Mouse (Mus musculus) gastrocnemius, postnatal 14 days (tissue): ENCODE measurements at regions not wholly inside any gene's neighbourhood (a gene's known extent, or its start where the extent isn't known, plus 50 kb on each side); places are given as distances from the start of the nearest gene placed in this dataset.

Source experiments
- DNase-seq: peaks from one replicate; pipeline ENCODE4 v3.0.0; 2021; ENCODE audit warnings: mixed read lengths
- intact Hi-C: fragments of 180-260 bp; cut with DNase I; formaldehyde crosslinking; loops from one replicate; pipeline ENCODE4 v1.15.1; 2025; ENCODE audit warnings: low total_unique reads

DNA sequence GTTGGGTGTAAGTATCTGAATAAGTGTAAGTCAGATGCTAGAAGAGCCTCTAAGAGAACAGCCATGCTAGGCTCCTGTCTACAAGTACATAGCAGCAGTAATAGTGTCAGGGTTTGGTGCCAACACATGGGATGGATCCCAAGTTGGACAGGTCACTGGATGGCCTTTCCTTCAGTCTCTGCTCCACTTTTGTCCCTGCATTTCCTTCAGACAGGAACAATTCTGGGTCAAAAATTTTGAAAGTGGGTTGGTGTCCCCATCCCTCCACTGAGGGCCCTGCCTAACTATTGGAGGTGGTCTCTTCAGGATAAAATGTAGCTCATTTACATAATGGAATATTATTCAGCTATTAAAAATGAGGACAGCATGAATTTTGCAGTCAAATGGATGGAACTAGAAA lies 122.7 kb upstream of the Sox2 start:
- intact Hi-C loops, result no loop called here
- no peak for DNase-seq

DNA sequence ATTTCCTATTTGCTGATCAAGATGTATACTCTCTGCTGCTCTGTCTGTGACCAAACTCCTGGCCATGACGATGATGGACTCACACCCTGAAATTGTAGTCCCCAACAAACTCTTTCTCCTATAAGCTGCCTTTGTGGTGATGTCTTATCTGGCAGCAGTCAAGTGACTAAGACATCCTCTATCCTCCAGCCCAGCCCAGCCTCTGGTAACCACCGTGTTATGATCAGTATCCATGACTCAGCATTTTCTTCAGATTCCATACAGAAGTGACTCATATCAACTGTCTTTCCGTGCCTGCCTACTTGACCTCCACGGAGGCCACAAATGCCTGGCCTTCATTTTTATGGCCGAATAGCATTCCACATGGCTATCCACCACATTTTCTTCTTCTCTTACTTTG lies 124.5 kb upstream of the Sox2 start:
- intact Hi-C loops, result no loop called here
- DNase-seq, result no peak

DNA sequence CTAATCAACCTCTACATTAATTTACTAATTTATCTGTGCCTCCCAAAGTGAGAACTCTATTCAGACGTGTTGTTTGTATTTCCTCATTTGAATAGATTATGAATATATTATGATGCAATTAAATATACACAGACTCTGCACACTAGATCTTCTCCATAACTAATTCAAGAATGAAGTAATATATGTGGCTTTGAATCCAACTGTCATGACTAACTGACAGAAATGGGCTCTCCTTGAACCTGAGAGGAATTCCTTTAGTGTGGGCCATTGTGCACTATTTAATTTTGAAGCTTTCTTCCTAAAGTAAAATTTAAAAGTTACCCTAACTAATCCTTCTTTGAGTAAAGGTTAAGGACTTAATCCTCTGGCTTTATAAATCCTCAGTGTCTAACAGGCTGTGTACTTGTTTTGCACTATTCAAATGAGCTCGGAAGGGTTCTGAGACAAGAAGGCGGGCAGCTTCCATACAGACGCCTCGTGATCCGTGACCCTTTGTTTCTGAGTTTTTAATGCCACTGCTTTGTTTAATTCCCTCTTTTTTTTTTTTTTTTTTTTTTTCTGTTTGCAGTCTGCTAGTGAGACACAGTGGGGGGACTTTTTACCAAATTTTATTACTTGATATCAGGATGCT lies 128.0 kb upstream of the Sox2 start:
- no peak for DNase-seq
- intact Hi-C loops, result no loop called here

DNA sequence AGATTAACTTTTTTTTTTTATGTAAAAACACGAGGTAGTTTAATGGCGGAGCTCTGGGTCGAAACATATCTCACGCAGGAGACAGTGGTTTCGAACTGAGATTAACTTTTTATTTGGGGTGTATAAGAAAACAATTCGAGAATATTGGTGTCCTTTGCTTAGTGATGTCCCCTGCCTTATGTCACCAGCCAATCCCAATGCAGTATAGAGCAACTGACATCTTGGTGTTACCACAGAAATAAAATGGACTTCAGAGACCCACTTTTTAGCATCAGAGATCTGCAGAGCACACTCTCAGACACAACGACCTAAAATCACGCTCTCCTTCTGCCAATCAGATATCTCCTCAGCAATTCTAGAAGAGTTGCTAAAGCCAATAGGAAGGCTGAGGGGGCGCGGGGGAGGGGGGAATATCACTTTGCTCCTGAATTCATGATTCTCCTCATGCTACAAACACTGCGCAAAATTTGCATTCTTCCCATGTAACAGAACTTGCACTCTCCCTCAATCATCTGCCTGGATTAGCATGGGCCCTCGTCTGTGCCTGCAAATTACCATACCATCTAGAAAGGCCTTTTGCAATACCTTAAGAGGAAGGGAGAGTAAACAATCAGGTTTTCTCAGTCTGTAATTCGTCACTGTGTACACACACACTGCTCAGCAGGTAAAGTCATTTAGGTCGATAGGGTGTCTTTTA lies 128.7 kb upstream of the Sox2 start:
- intact Hi-C loops, result no loop called here
- no peak for DNase-seq

DNA sequence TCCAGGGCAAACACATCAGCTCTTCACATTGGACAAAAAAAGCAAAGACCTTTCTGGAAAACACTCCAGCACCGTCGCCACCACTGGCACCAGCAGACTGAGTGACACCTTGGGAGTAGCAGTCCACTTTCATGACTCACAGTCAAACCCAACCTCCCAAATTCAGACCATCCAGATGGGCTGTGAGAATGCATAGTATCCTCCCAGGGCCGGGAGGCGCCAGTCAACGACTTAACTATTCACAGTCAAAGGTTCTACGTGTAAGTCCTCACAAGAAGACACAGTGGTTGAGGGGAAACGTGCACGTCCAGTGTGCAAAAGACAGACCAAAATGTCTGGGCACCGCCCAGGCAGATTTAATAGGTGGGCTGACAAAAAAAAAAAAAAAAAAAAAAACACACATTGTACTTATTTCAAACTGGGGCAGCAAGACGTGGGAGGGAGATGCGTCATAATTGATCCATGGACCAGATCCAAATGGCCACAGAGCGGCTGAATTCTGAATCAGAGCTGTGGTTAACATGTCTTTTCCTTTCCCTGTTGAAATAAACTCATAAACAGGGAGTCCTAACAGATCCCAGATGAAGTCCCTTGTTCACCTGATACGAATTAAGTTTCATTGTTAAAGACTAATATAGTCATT lies 137.6 kb upstream of the Sox2 start:
- intact Hi-C loops, result no loop called here
- no peak for DNase-seq

DNA sequence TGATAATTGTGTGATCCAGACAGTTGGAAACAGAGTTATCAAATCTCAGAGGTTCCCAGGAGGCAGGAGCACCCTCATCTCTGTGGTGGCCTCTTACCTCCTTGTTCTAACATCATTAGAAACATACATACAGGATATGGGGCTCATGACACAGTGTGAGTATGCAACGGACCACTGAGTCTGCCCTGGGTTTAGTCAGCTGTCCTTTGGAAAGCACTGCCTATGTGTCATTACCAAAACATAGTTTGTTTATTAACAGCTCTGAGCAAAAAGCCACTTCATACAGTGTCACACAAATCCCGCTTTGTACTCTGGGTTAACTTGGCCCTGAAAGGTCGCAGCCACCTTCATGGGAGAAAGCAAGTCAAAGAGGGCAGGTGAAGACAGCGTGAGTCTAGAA lies 139.5 kb upstream of the Sox2 start:
- intact Hi-C loops, result no loop called here
- no peak for DNase-seq

DNA sequence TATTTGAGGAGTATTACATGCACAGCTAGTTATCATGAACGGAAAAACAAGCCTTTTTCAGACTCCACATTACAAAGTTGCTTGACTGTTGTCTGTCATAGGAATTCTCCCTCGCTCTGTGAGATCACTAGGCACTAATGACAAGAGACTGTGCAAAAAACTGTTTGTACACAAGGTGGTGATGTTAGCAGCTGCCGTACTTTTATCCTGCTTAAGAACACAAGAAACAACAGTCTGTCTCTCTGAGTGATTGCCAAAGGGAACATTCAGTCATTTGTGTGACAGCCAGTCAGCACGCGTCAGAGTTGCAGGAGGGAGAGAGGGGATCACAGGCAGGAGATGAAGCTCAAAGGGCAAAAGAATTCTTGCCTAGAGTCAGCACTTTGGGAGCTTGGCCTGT lies 141.0 kb upstream of the Sox2 start:
- no peak for DNase-seq
- intact Hi-C loops, result no loop called here

DNA sequence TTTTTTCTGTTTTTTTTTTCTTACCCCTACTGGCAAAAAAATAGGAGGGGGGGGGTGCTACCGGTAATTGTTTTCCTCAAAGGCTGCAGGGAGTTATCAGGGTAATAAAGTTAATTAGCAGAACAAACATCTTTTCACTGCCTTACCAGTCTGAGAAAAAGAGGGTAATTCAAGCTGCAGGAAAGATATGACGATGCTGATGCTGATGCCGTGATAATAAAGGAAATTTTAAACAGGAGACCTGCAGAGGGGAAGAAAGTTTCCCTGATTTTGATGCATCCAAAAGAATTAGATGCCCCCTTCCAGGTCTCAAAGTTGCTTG lies 145.7 kb upstream of the Sox2 start:
- no peak for DNase-seq
- intact Hi-C loops, result no loop called here

DNA sequence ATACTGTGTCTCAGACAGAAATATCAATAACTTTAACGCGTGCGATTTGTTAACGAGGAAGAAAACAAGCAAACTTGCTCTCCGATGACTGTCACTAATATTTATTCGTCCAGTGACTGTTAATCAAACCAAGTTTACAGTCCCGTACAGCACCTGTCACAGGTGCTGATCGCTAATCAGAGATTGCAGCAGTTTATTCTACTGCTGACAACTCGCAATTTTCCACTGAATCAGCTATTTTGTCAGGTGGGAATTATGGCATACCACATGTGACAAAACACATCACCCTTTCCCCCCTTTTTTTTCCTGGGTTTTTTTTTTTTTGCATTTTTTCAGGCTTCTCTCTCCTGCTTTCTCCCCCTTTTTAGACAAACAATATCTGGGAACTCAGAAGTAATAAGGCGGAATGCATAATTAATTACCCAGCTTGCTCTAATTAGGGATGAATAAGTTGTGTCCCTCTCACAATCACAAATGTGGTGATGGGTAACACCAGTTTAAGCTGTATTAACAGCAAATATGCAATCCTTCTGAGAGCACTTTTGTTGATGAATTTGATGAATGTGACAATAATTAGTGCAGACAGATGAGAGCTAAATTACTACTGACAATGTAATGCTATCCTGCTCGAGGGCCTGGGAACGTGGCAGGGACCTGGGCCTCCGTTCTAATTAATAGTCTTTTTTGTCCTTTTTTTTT lies 146.2 kb upstream of the Sox2 start:
- no peak for DNase-seq
- intact Hi-C loops, result no loop called here

DNA sequence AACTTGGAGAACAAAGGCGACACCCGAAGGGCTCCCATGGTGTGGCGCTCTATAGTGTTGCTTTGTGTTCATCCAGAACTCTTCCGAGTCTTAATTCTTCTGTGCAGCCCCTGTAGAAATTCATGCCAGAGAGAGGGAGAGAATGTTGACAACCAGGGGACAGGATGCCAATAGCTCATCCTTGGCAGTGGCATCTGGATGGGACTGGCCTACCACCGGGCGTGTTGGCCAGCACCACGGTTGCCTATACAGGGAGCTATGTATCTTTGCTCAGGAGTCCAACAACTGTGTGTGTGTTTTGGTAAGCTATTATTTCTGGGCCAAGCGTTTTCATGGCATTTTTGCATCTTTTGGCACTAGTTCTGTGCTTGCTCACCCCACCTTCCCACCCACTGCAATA lies 153.4 kb upstream of the Sox2 start:
- no peak for DNase-seq
- intact Hi-C loops, result no loop called here

DNA sequence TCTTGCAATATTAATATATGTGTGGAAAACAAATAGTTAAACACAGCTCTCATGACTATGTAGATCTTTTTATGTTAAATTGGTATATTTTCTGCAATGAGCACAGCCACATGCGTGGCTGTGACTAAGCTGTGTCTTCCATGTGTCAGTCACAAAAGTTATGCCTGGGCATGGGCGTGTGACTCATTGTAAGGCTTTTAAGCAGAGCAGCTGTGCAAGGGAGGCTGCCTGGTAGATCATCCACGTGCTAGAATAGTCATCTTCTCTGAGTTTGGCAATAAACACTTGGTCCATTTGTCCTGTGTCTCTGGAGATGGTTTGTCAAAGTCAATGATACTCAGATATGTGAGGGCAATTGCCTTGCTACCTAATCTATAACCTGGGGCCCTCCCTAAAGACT lies 154.6 kb upstream of the Sox2 start:
- intact Hi-C loops, result no loop called here
- no peak for DNase-seq

DNA sequence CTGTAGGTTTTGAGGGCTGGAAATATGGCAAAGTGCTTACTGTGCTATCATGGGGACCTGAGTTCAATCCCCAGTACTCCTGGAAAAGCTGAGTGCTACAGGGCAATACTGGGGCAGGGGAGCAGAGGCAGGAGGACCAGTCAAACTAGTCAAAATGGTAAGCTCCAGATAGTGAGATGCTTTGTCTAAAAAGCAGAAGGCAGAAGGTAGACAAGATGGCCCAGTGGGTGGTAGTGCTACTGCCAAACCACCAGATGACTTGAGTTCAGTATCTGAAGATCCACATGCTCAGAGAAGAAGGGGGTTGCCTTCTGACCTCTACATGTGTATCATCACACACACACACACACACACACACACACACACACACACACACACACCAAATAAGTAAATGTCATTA lies 156.3 kb upstream of the Sox2 start:
- DNase-seq, result no peak
- intact Hi-C loops, result no loop called here

DNA sequence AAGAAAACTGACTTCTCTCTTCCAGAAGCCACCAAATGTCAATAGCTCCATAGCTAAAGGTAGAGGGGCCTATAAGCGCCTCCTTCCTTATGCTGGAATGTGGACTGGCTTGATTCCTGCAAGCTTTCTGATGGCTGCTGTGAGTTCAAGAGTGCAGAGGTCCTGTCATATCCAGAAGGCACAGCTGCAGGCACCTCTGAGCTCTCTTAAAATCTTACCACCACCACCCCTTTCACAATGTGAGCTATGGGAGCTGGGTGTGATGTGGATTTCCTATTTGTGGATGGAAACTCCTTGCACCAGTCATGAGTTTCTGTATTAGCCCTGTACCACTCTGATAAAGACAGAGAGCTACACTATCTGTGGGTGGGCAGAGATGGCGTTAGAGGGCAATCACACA lies 161.2 kb upstream of the Sox2 start:
- intact Hi-C loops, result no loop called here
- DNase-seq, result no peak

DNA sequence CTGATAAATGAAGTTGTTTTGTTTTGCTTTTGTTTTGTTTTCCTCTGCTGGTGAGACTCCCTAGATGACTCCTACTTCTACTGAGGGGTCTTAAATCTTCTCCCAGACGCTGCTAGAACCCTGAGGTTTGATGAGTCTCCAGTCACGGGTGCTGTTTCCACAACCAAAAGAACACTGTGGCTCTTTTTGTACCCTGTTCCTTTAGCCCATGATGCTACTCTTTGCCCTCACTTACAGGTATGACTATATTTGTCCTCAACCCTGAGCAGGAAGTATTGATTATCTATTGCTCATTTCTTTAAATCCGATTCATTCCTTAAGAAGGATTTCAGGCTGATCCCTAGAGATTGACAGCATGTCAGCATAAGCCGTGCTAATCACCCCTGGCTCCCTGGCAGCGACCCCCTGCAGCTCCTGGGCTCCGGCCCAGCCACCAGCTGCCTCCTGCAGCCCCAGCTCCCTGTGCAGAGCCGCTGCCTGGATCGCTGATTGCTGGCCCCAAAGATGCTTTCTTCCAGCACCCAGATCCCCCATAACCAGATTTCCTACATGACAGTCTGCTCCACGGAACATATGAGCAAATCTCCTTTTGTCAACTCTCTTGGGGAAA lies 163.7 kb upstream of the Sox2 start:
- intact Hi-C loops, result no loop called here

DNA sequence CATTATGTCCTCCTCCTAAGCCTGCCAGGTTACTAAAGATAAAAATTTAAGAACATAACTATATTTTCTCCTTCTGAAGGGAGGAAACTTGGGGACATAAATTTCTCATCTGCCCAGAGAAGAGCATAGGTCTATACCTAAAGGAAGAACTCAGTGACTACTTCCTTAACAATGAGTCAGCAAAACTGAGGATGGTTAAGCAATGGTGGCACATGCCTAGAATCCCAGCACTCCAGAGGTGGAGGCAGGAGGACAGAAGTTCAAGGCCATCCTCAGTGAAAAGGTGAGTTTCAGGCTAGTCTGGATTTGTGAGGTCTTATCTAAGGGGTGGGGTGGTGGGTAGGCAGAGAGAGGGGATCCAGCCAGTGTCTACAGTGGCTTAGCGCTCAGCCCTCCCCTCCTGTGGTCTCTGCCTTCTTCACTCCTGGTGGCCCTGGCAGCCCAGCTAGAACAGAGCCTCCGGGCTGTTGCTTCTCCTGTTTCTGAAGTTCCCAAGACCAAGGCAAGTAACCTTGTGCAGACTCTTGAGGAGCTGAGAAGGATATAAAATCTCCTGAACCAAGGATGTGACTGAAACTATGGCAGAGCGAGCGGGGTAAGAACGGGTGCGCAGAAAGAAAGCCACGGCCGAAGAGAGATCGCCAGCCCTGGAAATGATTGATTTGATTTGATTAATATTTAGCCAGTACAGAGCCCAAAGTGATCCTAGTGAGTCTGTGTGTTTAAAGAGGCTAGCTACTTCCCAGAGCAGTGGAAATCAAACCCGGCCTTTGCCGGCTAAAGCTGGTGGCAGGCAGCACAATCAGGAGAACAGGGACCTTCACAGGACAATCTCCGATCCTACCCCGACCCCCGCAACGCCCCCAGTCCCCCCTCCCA lies 164.6 kb upstream of the Sox2 start:
- DNase-seq, result no peak
- intact Hi-C loops, result no loop called here

More for the DNA sequence above, 163.7 kb upstream of the Sox2 start:
- no peak for DNase-seq

DNA sequence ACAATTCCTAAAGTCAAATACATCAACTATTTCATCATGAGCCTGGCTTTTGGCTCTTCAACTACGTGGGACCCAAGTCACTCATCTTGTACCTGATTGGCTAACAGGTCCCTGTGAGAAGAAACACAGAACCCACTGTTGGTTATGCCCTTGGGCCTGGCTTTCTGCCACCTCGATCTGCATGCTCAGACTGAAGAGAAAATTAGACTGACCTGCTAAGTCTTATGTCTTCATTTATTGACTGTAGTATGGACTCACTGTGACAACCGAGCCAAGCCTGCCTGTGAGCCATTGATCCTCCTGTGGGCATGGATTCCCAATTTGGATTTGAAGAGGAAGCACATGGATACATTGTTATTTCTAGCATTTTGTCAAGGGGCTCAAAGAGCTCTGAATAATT lies 166.3 kb upstream of the Sox2 start:
- intact Hi-C loops, result no loop called here
- no peak for DNase-seq

DNA sequence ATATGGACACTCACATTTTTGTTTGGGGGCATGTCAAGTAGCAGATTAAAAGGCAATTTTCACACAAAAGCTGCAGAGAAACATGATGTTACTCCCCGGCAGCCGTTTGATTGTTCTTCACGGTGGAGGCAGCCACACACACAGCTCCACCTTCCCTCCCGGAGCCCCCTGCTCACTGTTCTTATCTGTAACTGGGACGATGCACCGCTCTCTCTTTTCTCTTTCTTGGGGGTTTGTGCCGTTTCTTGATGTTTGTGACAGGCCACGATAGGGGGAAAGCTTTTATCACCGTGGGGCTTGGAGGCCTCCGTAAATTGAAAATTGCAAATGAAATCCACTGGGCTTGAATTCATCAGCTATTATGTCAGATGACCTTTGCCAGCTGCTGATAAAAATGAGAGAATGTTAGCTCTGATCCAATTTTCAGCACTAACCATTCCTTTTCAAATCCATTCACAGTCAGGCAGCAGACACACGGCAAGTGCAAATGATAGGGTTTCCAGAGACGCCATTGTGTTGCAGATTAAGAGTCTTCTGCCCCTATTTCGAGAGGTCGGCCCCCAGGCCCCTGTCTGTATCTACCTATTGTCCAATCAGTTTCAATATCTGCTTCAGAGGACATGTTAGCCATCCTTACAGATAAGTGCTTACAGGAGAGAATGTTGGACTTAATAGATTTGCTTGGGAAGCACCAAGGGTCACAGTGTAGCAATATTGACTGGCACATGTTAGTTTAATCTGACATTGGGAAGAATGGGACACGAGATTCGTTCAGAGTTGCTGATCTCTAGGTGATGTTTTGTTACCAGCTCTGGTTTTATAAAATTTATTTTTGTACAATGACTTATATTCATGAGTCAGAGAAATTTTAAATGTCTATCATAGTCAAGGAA lies 168.1 kb upstream of the Sox2 start:
- intact Hi-C loops, result no loop called here

DNA sequence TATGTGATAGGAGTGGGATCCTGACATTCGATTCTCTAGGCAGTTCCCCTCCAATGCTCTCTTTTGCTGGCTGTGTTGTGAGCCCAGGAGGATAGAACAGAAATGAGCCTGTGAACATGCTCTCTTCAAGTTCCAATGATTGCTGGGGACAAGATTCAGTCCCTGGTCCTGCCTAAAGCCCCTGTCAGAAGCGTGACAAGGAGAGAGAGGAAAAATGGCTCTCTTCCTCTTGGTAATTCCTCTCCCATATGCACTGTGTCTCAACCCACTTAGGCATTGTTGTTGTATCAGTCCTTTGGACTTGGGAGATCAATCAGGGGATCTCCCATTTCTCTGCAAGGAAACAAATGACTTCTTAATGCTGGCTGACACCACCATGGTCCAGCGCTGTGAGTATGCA lies 168.9 kb upstream of the Sox2 start:
- intact Hi-C loops, result no loop called here
- DNase-seq, result no peak

More for the DNA sequence above, 168.1 kb upstream of the Sox2 start:
- no peak for DNase-seq

DNA sequence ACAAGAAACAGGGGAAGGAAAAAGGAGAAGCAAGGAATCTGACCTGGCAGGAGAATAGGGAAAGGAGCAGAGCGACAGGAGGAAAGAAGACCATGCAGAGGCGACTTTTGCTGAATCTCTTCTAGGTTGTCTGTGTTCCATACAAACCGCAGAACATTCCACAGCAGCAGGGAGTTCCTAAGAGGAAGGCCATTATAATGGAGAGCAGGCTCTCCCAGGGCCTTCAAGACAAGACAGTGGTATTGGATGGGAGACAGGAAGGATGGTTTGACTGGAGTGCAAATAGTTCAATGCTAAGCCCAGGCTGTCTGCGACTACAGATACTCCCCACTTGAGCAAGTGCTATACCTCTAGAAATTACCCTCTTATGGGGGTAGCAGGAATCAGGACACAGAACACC lies 176.1 kb upstream of the Sox2 start:
- intact Hi-C loops, result no loop called here
- no peak for DNase-seq
